Comparison of ENCODE assay signal across 8 mouse cellular contexts in genomic region chr5:134435836-134436331, GRCm38 (mm10). TPM values are rescaled to one million over a fixed set of nuclear protein-coding genes. Genes with fewer than 3 reads are reported as not detected.
DNase-seq lines count a peak whose midpoint lies in the region; ATAC-seq lines count a peak whose summit lies in the region.

No protein-coding gene starts in this region.

- H3K4me2 ChIP-seq in embryonic facial prominence, embryonic 15.5 days (replicated peaks): no peak overlapping the region
- peak overlapping the region; percentile 26 for H3K4me2 ChIP-seq in heart, embryonic 14.5 days (ENCODE audit: low read length)
- no peak overlapping the region for H3K4me2 ChIP-seq in neural tube, embryonic 15.5 days

- intact Hi-C loops in left cerebral cortex, postnatal 10 days (cut with DNase I): no loop called here

- no peaks in the 10 kb centered on the region for H3K9me3 ChIP-seq in embryonic facial prominence, embryonic 15.5 days (replicated peaks)
- no peaks in the 10 kb centered on the region for H3K9me3 ChIP-seq in heart, embryonic 14.5 days (ENCODE audit: control insufficient read depth, low read length)
- no peaks in the 10 kb centered on the region for H3K9me3 ChIP-seq in neural tube, embryonic 15.5 days (replicated peaks)

- no peak overlapping the region for H3K9ac ChIP-seq in embryonic facial prominence, embryonic 15.5 days
- H3K9ac ChIP-seq in heart, embryonic 14.5 days (ENCODE audit: low read length): peak overlapping the region; percentile 52; the same call in 1 of the 2 replicates
- H3K9ac ChIP-seq in neural tube, embryonic 15.5 days (replicated peaks): no peak overlapping the region

- DNase-seq in left cerebral cortex, postnatal 10 days (ENCODE audit: extremely low spot score in 1 of 2, low spot score in 2 of 2): peak; percentile 42 to 45
- DNase-seq in left cerebral cortex, adult 9 months (ENCODE audit: low spot score in 2 of 2): no peak
- peak; percentile 83 for DNase-seq in adrenal gland, adult 8-10 months
- peak; percentile 34 for DNase-seq in kidney, postnatal 14 days

- no peak overlapping the region for H3K4me3 ChIP-seq in embryonic facial prominence, embryonic 15.5 days (replicated peaks)
- no peak overlapping the region for H3K4me3 ChIP-seq in heart, embryonic 14.5 days (ENCODE audit: control insufficient read depth in 1 of 2, insufficient read depth in 1 of 2, low read depth in 1 of 2, low read length in 2 of 2)
- H3K4me3 ChIP-seq in neural tube, embryonic 15.5 days (replicated peaks): no peak overlapping the region

- ATAC-seq in embryonic facial prominence, embryonic 15.5 days (ENCODE audit: insufficient number of reproducible peaks, low FRiP score, low TSS enrichment, low read depth): 0 out of 2 replicates have a peak, but pooled peaks have one; percentile 20
- peak; percentile 54 for ATAC-seq in heart, embryonic 14.5 days (ENCODE audit: insufficient number of reproducible peaks, insufficient read depth, low FRiP score, low read depth)
- peak; percentile 80 for ATAC-seq in neural tube, embryonic 15.5 days (ENCODE audit: low FRiP score)
- ATAC-seq in monocyte, adult 5-6 weeks (replicated peaks; ENCODE audit: insufficient number of reproducible peaks, low FRiP score, low TSS enrichment, poor library complexity, severe bottlenecking): no peak

- WGBS in embryonic facial prominence, embryonic 15.5 days: 43% methylated on average over 12 of the region's 12 CpGs
- WGBS in heart, embryonic 14.5 days: 24% methylated on average over 12 of the region's 12 CpGs
- WGBS in neural tube, embryonic 15.5 days: 36% methylated on average over 12 of the region's 12 CpGs

- peaks cover 68% of the 10 kb centered on the region for H3K4me1 ChIP-seq in embryonic facial prominence, embryonic 15.5 days
- peaks cover 62 to 73% of the 10 kb centered on the region in 2 experiments for H3K4me1 ChIP-seq in heart, embryonic 14.5 days (ENCODE audit: control insufficient read depth in 2 of 2, insufficient read depth in 2 of 2, low read length in 2 of 2)
- peaks cover 49% of the 10 kb centered on the region for H3K4me1 ChIP-seq in neural tube, embryonic 15.5 days

- peak overlapping the region; percentile 71 for H3K27ac ChIP-seq in embryonic facial prominence, embryonic 15.5 days (replicated peaks)
- H3K27ac ChIP-seq in heart, embryonic 14.5 days (replicated peaks in 1 of 2; ENCODE audit: control insufficient read depth in 1 of 2, insufficient read depth in 1 of 2, low read depth in 2 of 2, low read length in 2 of 2): peak overlapping the region; percentile 75 to 96
- H3K27ac ChIP-seq in neural tube, embryonic 15.5 days (replicated peaks): peak overlapping the region; percentile 70

- no peaks in the 10 kb centered on the region for H3K27me3 ChIP-seq in embryonic facial prominence, embryonic 15.5 days
- H3K27me3 ChIP-seq in heart, embryonic 14.5 days (ENCODE audit: control insufficient read depth, insufficient read depth, low read length): no peaks in the 10 kb centered on the region
- no peaks in the 10 kb centered on the region for H3K27me3 ChIP-seq in neural tube, embryonic 15.5 days (replicated peaks)

- H3K36me3 ChIP-seq in embryonic facial prominence, embryonic 15.5 days: no peaks in the 10 kb centered on the region
- no peaks in the 10 kb centered on the region for H3K36me3 ChIP-seq in heart, embryonic 14.5 days (ENCODE audit: control insufficient read depth, insufficient read depth, low read length)
- no peaks in the 10 kb centered on the region for H3K36me3 ChIP-seq in neural tube, embryonic 15.5 days

RNA-seq across cellular contexts. Expression of gene Gtf2ird1, which starts 20.6 kb away (rescaled TPM):
- 10 to 100 TPM; 39.9 to 44.9 TPM for total RNA-seq in left cerebral cortex, postnatal 10 days (2021)
- total RNA-seq in adrenal gland, adult 8-10 months (2022): 10 to 100 TPM; 46.0 to 93.0 (median 63.1) TPM
- 114 and 123 TPM in 2 replicates for polyA plus RNA-seq in embryonic facial prominence, embryonic 15.5 days (2015; fragmentation: Nextera tagmentation; extraction: Ambion mirVana)
- polyA plus RNA-seq in heart, embryonic 14.5 days (2014; fragmentation: Nextera tagmentation; extraction: Ambion mirVana): 53.9 and 55.0 TPM in 2 replicates
- 62.6 and 64.9 TPM in 2 replicates for polyA plus RNA-seq in neural tube, embryonic 15.5 days (2015; fragmentation: Nextera tagmentation; extraction: Ambion mirVana)
- total RNA-seq in monocyte, adult 5-6 weeks (2017): 2.0 to 2.8 TPM (median 2.4 TPM) in 3 replicates

Comparison
In these comparisons a context has a peak if more than half of its experiments do, and no peak if none do; other contexts are left out.
1. DNase-seq: peak in left cerebral cortex, postnatal 10 days (2 of 2), adrenal gland, adult 8-10 months (single experiment) and kidney, postnatal 14 days (single experiment); none in left cerebral cortex, adult 9 months (0 of 2).
2. RNA of gene Gtf2ird1, which starts 20.6 kb away (total RNA-seq): 46.0 to 93.0 TPM in adrenal gland, adult 8-10 months and 39.9 to 44.9 TPM in left cerebral cortex, postnatal 10 days; 2.0 to 2.8 TPM in monocyte, adult 5-6 weeks; every median in the first group is over 10 times any median in the second.
3. Peak in every context shown above with its lines, with median percentiles within 50 percentile points of each other: H3K27ac ChIP-seq.